Mouse (Mus musculus) hindbrain, embryonic 14.5 days (tissue): Measurements from ENCODE around the gene Rtn2. TPM values are rescaled to one million over a fixed set of nuclear protein-coding genes. Genes with fewer than 3 reads are reported as not detected.

Experiments
- ATAC-seq: fragments of 200-750 bp; cut with Nextera tagmentation; 2 replicates; pipeline ENCODE4 v1.8.0; 2017; ENCODE audit warnings: moderate number of reproducible peaks, mild to moderate bottlenecking, moderate TSS enrichment, moderate library complexity; ENCODE audit not compliant: low FRiP score
- DNase-seq: peaks from one replicate; pipeline ENCODE4 v3.0.0-alpha.2; 2015; ENCODE audit warnings: low spot score
- H3K27ac ChIP-seq: fragments of 300-500 bp; sonication (generic); 2 replicates; pipeline ENCODE4 v1.5.1; 2014; ENCODE audit warnings: mild to moderate bottlenecking, moderate library complexity
- H3K27me3 ChIP-seq: fragments of 300-500 bp; sonication (generic); 2 replicates; pipeline ENCODE4 v1.6.1; 2014; ENCODE audit warnings: mild to moderate bottlenecking, low read length, mixed read lengths; ENCODE audit not compliant: control insufficient read depth, insufficient read depth
- H3K36me3 ChIP-seq: fragments of 300-500 bp; sonication (generic); replicated peaks from 2 replicates; pipeline ENCODE4 v1.6.1; 2014; ENCODE audit not compliant: control insufficient read depth, insufficient read depth
- H3K4me1 ChIP-seq: fragments of 300-500 bp; sonication (generic); replicated peaks from 2 replicates; pipeline ENCODE4 v1.6.1; 2014; ENCODE audit warnings: antibody characterized with exemption, low read length, mixed read lengths; ENCODE audit not compliant: control insufficient read depth, insufficient read depth
- H3K4me2 ChIP-seq: fragments of 300-500 bp; sonication (generic); replicated peaks from 2 replicates; pipeline ENCODE4 v1.6.1; 2014; ENCODE audit warnings: mild to moderate bottlenecking, moderate library complexity
- H3K4me3 ChIP-seq: fragments of 300-500 bp; sonication (generic); replicated peaks from 2 replicates; pipeline ENCODE4 v1.5.1; 2014; ENCODE audit warnings: mild to moderate bottlenecking, low read length
- H3K9ac ChIP-seq: fragments of 300-500 bp; sonication (generic); 2 replicates; pipeline ENCODE4 v1.6.1; 2014
- H3K9me3 ChIP-seq: fragments of 300-500 bp; sonication (generic); 2 replicates; pipeline ENCODE4 v1.6.1; 2016; ENCODE audit warnings: low read length; ENCODE audit not compliant: control insufficient read depth
- WGBS: fragments of 180-500 bp; shearing (Covaris S2); extraction: QIAGEN DNeasy Blood & Tissue Kit; methylation state at CpG from one replicate; pipeline ENCODE4 v1.1.7; 2014; 5-methylcytosine and 5-hydroxymethylcytosine counted together
- polyA plus RNA-seq: library from polyadenylated mRNA; unstranded; fragments of >200 nt; fragmentation: Nextera tagmentation; extraction: Ambion mirVana; gene quantifications from 2 replicates; pipeline ENCODE4 v1.2.1, GENCODE M21; 2014

The Rtn2 gene
- 106 and 112 TPM in 2 replicates for polyA plus RNA-seq

GRCm38 (mm10) chr7:19282385-19282784 is at the start of gene Rtn2:
Rtn2 (plus strand) TSS chr7:19282624.
- no peaks in the 10 kb centered on the region for H3K9me3 ChIP-seq
- peak; percentile 84 for ATAC-seq
- DNase-seq, result peak; percentile 81
- H3K4me2 ChIP-seq, result peak within 1 kb of the TSS; percentile 68
- peaks cover 41% of the 10 kb centered on the region for H3K27me3 ChIP-seq
- H3K9ac ChIP-seq, result peak within 1 kb of the TSS; percentile 87
- H3K4me1 ChIP-seq, result peaks cover 18% of the 10 kb centered on the region; the same call in 1 of the 2 replicates
- H3K27ac ChIP-seq, result peak within 1 kb of the TSS; percentile 89
- under 1% methylated on average over 34 of the region's 37 CpGs for WGBS
- H3K4me3 ChIP-seq, result peak within 1 kb of the TSS; percentile 67
- peaks cover 12% of the 10 kb centered on the region for H3K36me3 ChIP-seq

- WGBS, result 78% methylated on average over 5 of the region's 5 CpGs
- Histone ChIP-seq H3K9me3 (no peaks in the 10 kb centered on the region), H3K4me1 (peaks cover 5% of the 10 kb centered on the region), H3K9ac (no peak overlapping the region), H3K4me2 (no peak overlapping the region), H3K27me3 (no peaks in the 10 kb centered on the region), H3K36me3 (no peaks in the 10 kb centered on the region), H3K4me3 (no peak overlapping the region), H3K27ac (no peak overlapping the region)
- ATAC-seq (no peak), DNase-seq (no peak)
Observed at GRCm38 (mm10) chr7:19234652-19235051, 47.8 kb upstream of the Rtn2 start.

GRCm38 (mm10) chr7:19235092-19235671 is 47.2 kb upstream of the Rtn2 start:
- Histone ChIP-seq H3K9me3 (no peaks in the 10 kb centered on the region), H3K9ac (no peak overlapping the region), H3K4me3 (no peak overlapping the region), H3K4me2 (no peak overlapping the region), H3K4me1 (0 out of 2 replicates have a peak, but pooled peaks cover under 1% of the 10 kb centered on the region), H3K27ac (no peak overlapping the region), H3K36me3 (no peaks in the 10 kb centered on the region), H3K27me3 (no peaks in the 10 kb centered on the region)
- DNase-seq, result no peak
- no peak for ATAC-seq
- 91% methylated on average over 2 of the region's 2 CpGs for WGBS

GRCm38 (mm10) chr7:19236411-19236810 is 46.0 kb upstream of the Rtn2 start:
- Histone ChIP-seq H3K4me3 (no peak overlapping the region), H3K9ac (no peak overlapping the region), H3K27me3 (no peaks in the 10 kb centered on the region), H3K27ac (no peak overlapping the region), H3K4me2 (no peak overlapping the region), H3K4me1 (no peaks in the 10 kb centered on the region), H3K36me3 (no peaks in the 10 kb centered on the region), H3K9me3 (no peaks in the 10 kb centered on the region)
- WGBS, result 81% methylated on average over 2 of the region's 2 CpGs
- ATAC-seq (no peak), DNase-seq (no peak)

GRCm38 (mm10) chr7:19238344-19238743 is 44.1 kb upstream of the Rtn2 start:
- Histone ChIP-seq H3K27me3 (no peaks in the 10 kb centered on the region), H3K27ac (no peak overlapping the region), H3K4me3 (no peak overlapping the region), H3K36me3 (no peaks in the 10 kb centered on the region), H3K9me3 (no peaks in the 10 kb centered on the region), H3K4me2 (no peak overlapping the region), H3K4me1 (no peaks in the 10 kb centered on the region), H3K9ac (no peak overlapping the region)
- ATAC-seq, result no peak
- WGBS, result 100% methylated on average over 4 of the region's 4 CpGs
- DNase-seq, result no peak

- Histone ChIP-seq H3K9ac (no peak overlapping the region), H3K9me3 (no peaks in the 10 kb centered on the region), H3K36me3 (no peaks in the 10 kb centered on the region), H3K4me3 (no peak overlapping the region), H3K4me2 (no peak overlapping the region), H3K4me1 (no peaks in the 10 kb centered on the region), H3K27me3 (no peaks in the 10 kb centered on the region), H3K27ac (no peak overlapping the region)
- WGBS, result 0% methylated on average over 1 of the region's 1 CpGs
- DNase-seq, result peak; percentile 95
- ATAC-seq, result peak; percentile 89
Observed at GRCm38 (mm10) chr7:19239423-19239822, 43.0 kb upstream of the Rtn2 start.

- Histone ChIP-seq H3K4me1 (no peaks in the 10 kb centered on the region), H3K27ac (no peak overlapping the region), H3K9ac (no peak overlapping the region), H3K27me3 (no peaks in the 10 kb centered on the region), H3K4me2 (no peak overlapping the region), H3K4me3 (no peak overlapping the region), H3K9me3 (no peaks in the 10 kb centered on the region), H3K36me3 (peaks cover 4% of the 10 kb centered on the region; the same call in 1 of the 2 replicates)
- ATAC-seq, result no peak
- no peak for DNase-seq
- 65% methylated on average over 4 of the region's 4 CpGs for WGBS
Observed at GRCm38 (mm10) chr7:19239986-19240385, 42.4 kb upstream of the Rtn2 start.

- WGBS, result 90% methylated on average over 8 of the region's 8 CpGs
- no peak overlapping the region for H3K4me3 ChIP-seq
- H3K4me2 ChIP-seq, result no peak overlapping the region
- H3K27me3 ChIP-seq, result no peaks in the 10 kb centered on the region
- H3K9me3 ChIP-seq, result no peaks in the 10 kb centered on the region
- no peak overlapping the region for H3K9ac ChIP-seq
- ATAC-seq, result no peak
- H3K4me1 ChIP-seq, result no peaks in the 10 kb centered on the region
- H3K27ac ChIP-seq, result no peak overlapping the region
- H3K36me3 ChIP-seq, result peaks cover 10% of the 10 kb centered on the region; the same call in 1 of the 2 replicates
- no peak for DNase-seq
Observed at GRCm38 (mm10) chr7:19240905-19241463, 41.4 kb upstream of the Rtn2 start.

GRCm38 (mm10) chr7:19242005-19242404 is 40.4 kb upstream of the Rtn2 start:
- no peaks in the 10 kb centered on the region for H3K4me1 ChIP-seq
- no peaks in the 10 kb centered on the region for H3K27me3 ChIP-seq
- H3K9me3 ChIP-seq, result no peaks in the 10 kb centered on the region
- no peak overlapping the region for H3K9ac ChIP-seq
- ATAC-seq (no peak), DNase-seq (no peak)
- 89% methylated on average over 1 of the region's 1 CpGs for WGBS
- H3K4me3 ChIP-seq, result no peak overlapping the region
- no peak overlapping the region for H3K4me2 ChIP-seq
- H3K36me3 ChIP-seq, result peaks cover 10% of the 10 kb centered on the region; the same call in 1 of the 2 replicates
- no peak overlapping the region for H3K27ac ChIP-seq
